Mouse (Mus musculus) embryonic fibroblast, embryonic 13.5 days (primary cell): ENCODE measurements around the gene Stbd1. TPM values are rescaled to one million over a fixed set of nuclear protein-coding genes. Genes with fewer than 3 reads are reported as not detected.

ENCODE experiments used
- H3K27ac ChIP-seq: 2 replicates; pipeline ENCODE4 v1.5.1; 2012; ENCODE audit warnings: low read length, control low read depth, inconsistent platforms; ENCODE audit not compliant: insufficient read depth
- H3K4me1 ChIP-seq: 2 replicates; pipeline ENCODE4 v1.6.1; 2011; ENCODE audit warnings: low read length; ENCODE audit not compliant: control insufficient read depth, insufficient read depth
- H3K4me3 ChIP-seq: 2 replicates; pipeline ENCODE4 v1.5.1; 2011; ENCODE audit warnings: mild to moderate bottlenecking, control low read depth, low read length; ENCODE audit not compliant: insufficient read depth
- CTCF ChIP-seq: IDR thresholded peaks from 2 replicates; pipeline ENCODE4 v1.5.1; 2011; ENCODE audit warnings: mild to moderate bottlenecking, control low read depth, low read length, moderate library complexity, borderline replicate concordance; ENCODE audit not compliant: insufficient read depth
- POLR2A ChIP-seq: IDR thresholded peaks from 2 replicates; pipeline ENCODE4 v1.6.1; 2011; ENCODE audit warnings: low read depth, mild to moderate bottlenecking, control low read depth, low read length, moderate library complexity
- polyA plus RNA-seq: library from polyadenylated mRNA; stranded (reverse); fragments of >200 nt; gene quantifications from 2 replicates; pipeline ENCODE4 v1.2.4, GENCODE M21; 2011; ENCODE audit warnings: low read depth; ENCODE audit not compliant: missing spikeins, insufficient read length

The Stbd1 gene
- polyA plus RNA-seq = 23.2 and 26.6 TPM in 2 replicates

- no peaks in the 10 kb centered on the region for H3K4me1 ChIP-seq
- no peak within 1 kb of the TSS for H3K27ac ChIP-seq
- peak; percentile 80 for TF ChIP-seq POLR2A
- TF ChIP-seq CTCF = no peak
- peak within 1 kb of the TSS; percentile 58 for H3K4me3 ChIP-seq
Measured at GRCm38 (mm10) chr5:92602691-92603690, at the start of gene Stbd1. TSS of gene Stbd1 (plus strand) at chr5:92603041.

- no peaks in the 10 kb centered on the region for H3K4me1 ChIP-seq
- no peak for TF ChIP-seq CTCF
- no peak for TF ChIP-seq POLR2A
- H3K4me3 ChIP-seq = no peak overlapping the region
- no peak overlapping the region for H3K27ac ChIP-seq
Measured at GRCm38 (mm10) chr5:92553939-92554338, 48.9 kb upstream of the Stbd1 start.

- no peak overlapping the region for H3K27ac ChIP-seq
- TF ChIP-seq CTCF (no peak), POLR2A (no peak)
- H3K4me3 ChIP-seq = no peak overlapping the region
- no peaks in the 10 kb centered on the region for H3K4me1 ChIP-seq
Measured at GRCm38 (mm10) chr5:92554443-92554842, 48.4 kb upstream of the Stbd1 start.

GRCm38 (mm10) chr5:92554891-92555511 lies 47.8 kb upstream of the Stbd1 start, which contains the start of gene Fam47e:
TSS of gene Fam47e (plus strand) at chr5:92555069.
- no peak within 1 kb of the TSS for H3K27ac ChIP-seq
- H3K4me1 ChIP-seq = no peaks in the 10 kb centered on the region
- no peak within 1 kb of the TSS for H3K4me3 ChIP-seq
- no peak for TF ChIP-seq POLR2A
- no peak for TF ChIP-seq CTCF

GRCm38 (mm10) chr5:92555905-92556304 lies 46.9 kb upstream of the Stbd1 start:
- TF ChIP-seq CTCF (no peak), POLR2A (no peak)
- Histone ChIP-seq H3K4me3 (no peak overlapping the region), H3K27ac (no peak overlapping the region), H3K4me1 (no peaks in the 10 kb centered on the region)

- H3K4me3 ChIP-seq = no peak overlapping the region
- H3K27ac ChIP-seq = no peak overlapping the region
- H3K4me1 ChIP-seq = no peaks in the 10 kb centered on the region
- no peak for TF ChIP-seq POLR2A
- TF ChIP-seq CTCF = no peak
Measured at GRCm38 (mm10) chr5:92557508-92557907, 45.3 kb upstream of the Stbd1 start.

- Histone ChIP-seq H3K4me3 (no peak overlapping the region), H3K27ac (no peak overlapping the region), H3K4me1 (no peaks in the 10 kb centered on the region)
- TF ChIP-seq CTCF = no peak
Measured at GRCm38 (mm10) chr5:92560201-92560600, 42.6 kb upstream of the Stbd1 start.

- H3K27ac ChIP-seq = no peak overlapping the region
Measured at GRCm38 (mm10) chr5:92562002-92562401, 40.8 kb upstream of the Stbd1 start.

GRCm38 (mm10) chr5:92571232-92571631 lies 31.6 kb upstream of the Stbd1 start:
- Histone ChIP-seq H3K4me1 (no peaks in the 10 kb centered on the region), H3K27ac (no peak overlapping the region), H3K4me3 (no peak overlapping the region)
- TF ChIP-seq POLR2A = no peak
- no peak for TF ChIP-seq CTCF

More at GRCm38 (mm10) chr5:92562002-92562401, 40.8 kb upstream of the Stbd1 start:
- Histone ChIP-seq H3K4me1 (no peaks in the 10 kb centered on the region), H3K4me3 (no peak overlapping the region)
- TF ChIP-seq CTCF (no peak), POLR2A (no peak)

GRCm38 (mm10) chr5:92579559-92579958 lies 23.3 kb upstream of the Stbd1 start:
- Histone ChIP-seq H3K27ac (no peak overlapping the region), H3K4me3 (no peak overlapping the region), H3K4me1 (no peaks in the 10 kb centered on the region)
- no peak for TF ChIP-seq CTCF
- no peak for TF ChIP-seq POLR2A
